In the genomic region with DNA sequence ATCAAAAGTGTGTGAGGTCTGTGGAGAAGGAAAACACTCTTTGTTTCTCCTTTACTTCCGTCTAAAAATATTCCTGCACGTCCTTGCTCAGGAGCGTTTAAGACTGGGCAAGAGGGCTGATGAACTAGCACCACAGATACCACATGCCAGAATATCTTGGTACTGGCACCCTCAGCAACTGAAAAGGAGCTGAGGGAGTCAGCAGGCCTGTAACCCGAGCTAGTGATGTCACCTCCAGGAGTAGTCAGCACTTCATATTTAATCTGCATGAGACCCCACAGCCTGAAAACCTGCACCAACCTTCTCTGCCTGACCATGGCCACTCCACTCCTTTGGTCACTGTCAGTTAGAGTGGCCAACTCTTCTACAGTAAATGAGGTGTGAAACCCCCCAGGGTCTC, we compare ENCODE assay signal across 20 mouse cellular contexts. TPM values are rescaled to one million over a fixed set of nuclear protein-coding genes. Genes with fewer than 3 reads are reported as not detected.
DNase-seq lines count a peak whose midpoint lies in the region; ATAC-seq and TF ChIP-seq lines count a peak whose summit lies in the region.
"Had no signal": no experiment of that assay in that cellular context is flagged by ENCODE, and none has a peak within 500 bp of the region (broad histone marks: within the 10 kb centered on the region; RNA-seq: fewer than 3 reads in every experiment).

No protein-coding gene starts in this region.

- H3K4me3 ChIP-seq in kidney, postnatal 0 days (replicated peaks; ENCODE audit: low read depth, low read length) = no peak overlapping the region
- H3K4me3 ChIP-seq in heart, embryonic 16.5 days (ENCODE audit: low read length) = no peak overlapping the region
- H3K4me3 ChIP-seq: midbrain, embryonic 12.5 days had no signal

- TF ChIP-seq CTCF in kidney, postnatal 0 days (IDR thresholded peaks at IDR 0.05; ENCODE audit: low read depth) = no peak

- H3K4me1 ChIP-seq in kidney, postnatal 0 days (replicated peaks; ENCODE audit: insufficient read depth, low read length) = peaks cover 15% of the 10 kb centered on the region; the same call in 1 of the 2 replicates
- peaks cover 21% of the 10 kb centered on the region for H3K4me1 ChIP-seq in heart, embryonic 16.5 days (ENCODE audit: control insufficient read depth, insufficient read depth, low read length)

- peak; percentile 76 for DNase-seq in gastrocnemius, adult 18-20 months (ENCODE audit: low spot score)
- DNase-seq in gastrocnemius, postnatal 4 days (ENCODE audit: low spot score in 2 of 2) = no peak
- DNase-seq in kidney, postnatal 0 days (ENCODE audit: low spot score) = peak; percentile 6
- no peak for DNase-seq in kidney, postnatal 25 days
- peak; percentile 91 for DNase-seq in skeletal muscle tissue, adult 2 months (ENCODE audit: low read depth, low spot score)
- DNase-seq in left cerebral cortex, adult 11 months (ENCODE audit: low spot score) = no peak
- no peak for DNase-seq in kidney, postnatal 4 days
- DNase-seq: adrenal gland, postnatal 10 days; cerebellum, adult 2 months; cerebellum, postnatal 36 days; kidney, adult 18-20 months; lung, embryonic 14.5 days; right cerebral cortex, postnatal 14 days; spleen, adult 18-20 months had no signal

- no peak overlapping the region for H3K9ac ChIP-seq in kidney, postnatal 0 days (ENCODE audit: low read depth, low read length)
- H3K9ac ChIP-seq in heart, embryonic 16.5 days (ENCODE audit: low read length) = peak overlapping the region; percentile 21; the same call in 1 of the 2 replicates
- H3K9ac ChIP-seq: hindbrain, embryonic 14.5 days; liver, embryonic 14.5 days; lung, embryonic 14.5 days; midbrain, embryonic 12.5 days had no signal

- 36% methylated on average over 4 of the region's 4 CpGs for WGBS in kidney, postnatal 0 days
- WGBS in heart, embryonic 16.5 days = 22% methylated on average over 4 of the region's 4 CpGs

- H3K27ac ChIP-seq in kidney, postnatal 0 days = no peak overlapping the region
- H3K27ac ChIP-seq in heart, embryonic 16.5 days (ENCODE audit: low read length) = peak overlapping the region; percentile 39; the same call in 1 of the 2 replicates
- H3K27ac ChIP-seq: hindbrain, embryonic 14.5 days; liver, embryonic 14.5 days; midbrain, embryonic 12.5 days had no signal

- 0 out of 2 replicates have a peak, but pooled peaks cover 4% of the 10 kb centered on the region for H3K27me3 ChIP-seq in kidney, postnatal 0 days (ENCODE audit: insufficient read depth, low read length)
- H3K27me3 ChIP-seq in heart, embryonic 16.5 days (ENCODE audit: control insufficient read depth, insufficient read depth, low read length) = no peaks in the 10 kb centered on the region

- H3K4me2 ChIP-seq in kidney, postnatal 0 days (ENCODE audit: low read length) = no peak overlapping the region
- no peak overlapping the region for H3K4me2 ChIP-seq in heart, embryonic 16.5 days (ENCODE audit: low read depth, low read length)
- H3K4me2 ChIP-seq: hindbrain, embryonic 14.5 days; lung, embryonic 14.5 days; midbrain, embryonic 12.5 days had no signal

- H3K36me3 ChIP-seq in kidney, postnatal 0 days (ENCODE audit: insufficient read depth, low read length) = no peaks in the 10 kb centered on the region
- no peaks in the 10 kb centered on the region for H3K36me3 ChIP-seq in heart, embryonic 16.5 days (ENCODE audit: control insufficient read depth, insufficient read depth)
- H3K36me3 ChIP-seq: midbrain, embryonic 12.5 days had no signal

- ATAC-seq in kidney, postnatal 0 days (replicated peaks; ENCODE audit: low FRiP score, low read depth) = no peak
- ATAC-seq in heart, embryonic 16.5 days (replicated peaks; ENCODE audit: extremely low read depth, insufficient read depth, low FRiP score) = no peak
- ATAC-seq: forebrain, embryonic 14.5 days; inflammation-experienced regulatory T-cells, adult 6 months had no signal

- no peaks in the 10 kb centered on the region for H3K9me3 ChIP-seq in kidney, postnatal 0 days (replicated peaks; ENCODE audit: low read length)
- H3K9me3 ChIP-seq in heart, embryonic 16.5 days (replicated peaks; ENCODE audit: control insufficient read depth, low read length) = no peaks in the 10 kb centered on the region
- H3K9me3 ChIP-seq: midbrain, embryonic 12.5 days had no signal

RNA-seq across cellular contexts. Expression of a gene that starts 5.1 kb away (rescaled TPM):
- total RNA-seq in gastrocnemius, adult 18-20 months (2021) = 10 to 100 TPM; 59.2 to 63.1 TPM
- 10 to 100 TPM; 27.4 to 30.2 TPM for total RNA-seq in gastrocnemius, postnatal 4 days (2021)
- 1.1 and 1.4 TPM in 2 replicates for polyA plus RNA-seq in kidney, postnatal 0 days (2015; fragmentation: Nextera tagmentation; extraction: Ambion mirVana)
- polyA plus RNA-seq in heart, embryonic 16.5 days (2015; fragmentation: Nextera tagmentation; extraction: Ambion mirVana) = 1.7 and 3.3 TPM in 2 replicates

Comparison
In these comparisons a context has a peak if more than half of its experiments do, and no peak if none do; other contexts are left out.
1. DNase-seq: peak in gastrocnemius, adult 18-20 months (single experiment), kidney, postnatal 0 days (single experiment) and skeletal muscle tissue, adult 2 months (single experiment); none in gastrocnemius, postnatal 4 days (0 of 2), kidney, postnatal 25 days (0 of 2), left cerebral cortex, adult 11 months (single experiment) and kidney, postnatal 4 days (0 of 2).